Mouse (Mus musculus): ENCODE data around the gene Arcn1.
A peak's percentile ranks its signal among the peaks of the same experiment; 100 is the strongest.

The Arcn1 gene

GRCm38 (mm10) chr9:44719632-44720357 is 47.9 kb downstream of the Arcn1 start:
- DNase-seq (ENCODE audit: low spot score in 2 of 2), result no peak

DNA sequence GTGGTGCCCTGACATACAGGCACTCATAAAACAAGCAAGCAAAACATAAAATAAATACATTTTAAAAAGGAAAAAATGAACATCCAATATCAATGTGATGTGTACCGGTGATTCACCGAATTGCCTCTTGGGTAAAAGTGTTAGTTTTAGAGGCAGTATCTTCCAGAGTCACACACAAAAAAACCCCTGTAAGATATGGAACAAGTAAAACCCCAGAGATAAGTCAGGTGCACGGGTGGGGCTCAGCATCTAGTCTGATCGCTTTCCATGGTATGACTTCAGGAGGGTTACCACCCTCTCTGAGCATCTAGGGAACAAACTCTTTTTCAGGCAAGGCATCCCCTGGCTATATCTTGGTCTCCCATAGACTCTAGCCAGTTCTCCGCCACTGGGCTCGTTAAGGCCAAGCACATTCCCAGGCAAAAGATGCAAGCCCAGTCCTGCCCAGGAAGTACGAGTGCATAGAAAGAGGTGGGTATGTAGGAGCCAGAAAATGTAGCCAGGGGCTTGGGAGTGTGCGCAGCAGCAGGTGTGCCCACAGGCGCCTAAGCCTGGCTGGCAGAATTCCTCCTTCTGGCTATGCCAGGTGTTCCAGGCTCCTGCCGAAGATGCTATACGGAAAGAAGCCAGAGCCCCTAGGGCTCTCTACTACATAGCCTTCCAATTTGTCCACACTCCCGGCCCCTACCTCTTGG is 48.6 kb downstream of the Arcn1 start:
- DNase-seq (ENCODE audit: low spot score in 2 of 2), result peak in 1 of 2 experiments; percentile 44

GRCm38 (mm10) chr9:44717822-44718242 is 49.8 kb downstream of the Arcn1 start:
- DNase-seq (ENCODE audit: low spot score in 2 of 2), result peak in 1 of 2 experiments; percentile 77

GRCm38 (mm10) chr9:44716997-44717821 is 50.4 kb downstream of the Arcn1 start:
- no peak for DNase-seq (ENCODE audit: low spot score in 2 of 2)

- no peak for DNase-seq (ENCODE audit: low spot score in 2 of 2)
Observed at GRCm38 (mm10) chr9:44715705-44716362, 51.8 kb downstream of the Arcn1 start.

DNA sequence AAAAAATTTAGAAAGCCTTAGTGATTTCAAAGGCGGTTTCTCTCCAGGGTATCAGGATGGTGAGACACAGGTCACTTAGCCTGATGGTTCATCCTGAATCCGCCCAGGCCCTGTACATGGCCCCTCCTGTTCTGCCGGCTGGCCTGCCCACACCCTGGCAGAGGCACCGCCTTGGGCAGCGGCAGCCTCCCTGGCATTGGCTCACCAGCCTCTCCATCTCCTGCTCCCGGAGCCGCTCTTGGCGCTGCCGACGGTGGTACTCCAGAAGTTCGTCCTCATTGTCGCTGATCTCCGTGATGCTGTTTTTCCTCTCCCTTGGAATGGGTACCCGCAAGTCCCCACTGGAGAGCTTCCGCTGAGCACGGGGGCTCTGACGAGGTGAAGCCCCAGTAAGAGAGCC is 52.5 kb downstream of the Arcn1 start:
- no peak for DNase-seq (ENCODE audit: low spot score in 2 of 2)

GRCm38 (mm10) chr9:44713574-44713973 is 54.1 kb downstream of the Arcn1 start:
- no peak for DNase-seq (ENCODE audit: low spot score in 2 of 2)

GRCm38 (mm10) chr9:44713080-44713479 is 54.6 kb downstream of the Arcn1 start:
- DNase-seq (ENCODE audit: low spot score in 2 of 2), result no peak

- no peak for DNase-seq (ENCODE audit: low spot score in 2 of 2)
Observed at GRCm38 (mm10) chr9:44711602-44712001, 56.0 kb downstream of the Arcn1 start.

GRCm38 (mm10) chr9:44710213-44710612 is 57.4 kb downstream of the Arcn1 start:
- no peak for DNase-seq (ENCODE audit: low spot score in 2 of 2)

DNA sequence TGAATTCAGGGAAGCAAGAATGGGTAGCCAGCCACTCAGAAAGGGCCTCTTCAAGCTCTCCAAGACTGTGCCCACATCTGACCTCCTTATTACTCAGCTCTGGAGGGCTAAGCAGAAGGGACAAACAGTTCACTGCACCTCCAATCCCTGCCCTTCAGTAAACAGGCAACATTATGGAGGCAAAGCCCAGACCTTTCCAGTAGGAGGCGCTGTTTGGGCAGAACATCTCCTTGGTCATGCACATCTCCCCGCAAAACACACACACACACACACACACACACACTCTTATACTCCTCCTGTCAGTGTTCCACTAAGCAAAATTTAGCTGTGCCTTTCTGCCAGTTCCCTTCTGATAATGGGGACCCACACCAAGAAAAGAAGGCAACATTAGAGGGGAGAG is 58.0 kb downstream of the Arcn1 start:
- DNase-seq (ENCODE audit: low spot score in 2 of 2), result peak in 1 of 2 experiments; percentile 56

- no peak for DNase-seq (ENCODE audit: low spot score in 2 of 2)
Observed at GRCm38 (mm10) chr9:44708925-44709324, 58.7 kb downstream of the Arcn1 start.

DNA sequence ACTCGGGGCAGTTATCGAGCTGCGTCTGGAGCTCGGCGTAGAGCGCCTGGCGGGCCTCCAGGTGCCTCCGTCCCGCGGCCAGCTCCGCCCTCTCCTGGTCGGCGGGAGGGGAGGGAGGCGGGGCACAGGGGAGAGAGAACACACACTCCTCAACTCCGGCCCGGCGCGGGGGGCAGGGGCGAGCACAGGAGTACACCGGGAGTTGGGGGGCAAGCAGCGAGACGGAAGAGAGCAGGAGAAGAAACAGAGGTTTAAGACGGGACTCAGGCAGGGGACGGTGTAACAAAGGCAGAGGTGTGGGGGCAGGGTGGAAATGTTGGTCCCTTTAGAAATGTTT is 59.2 kb downstream of the Arcn1 start:
- peak in 1 of 2 experiments; percentile 72 for DNase-seq (ENCODE audit: low spot score in 2 of 2)

- DNase-seq (ENCODE audit: low spot score in 2 of 2), result no peak
Observed at GRCm38 (mm10) chr9:44707749-44708428, 59.8 kb downstream of the Arcn1 start.

- no peak for DNase-seq (ENCODE audit: low spot score in 2 of 2)
Observed at GRCm38 (mm10) chr9:44699730-44700129, 67.9 kb downstream of the Arcn1 start.

DNA sequence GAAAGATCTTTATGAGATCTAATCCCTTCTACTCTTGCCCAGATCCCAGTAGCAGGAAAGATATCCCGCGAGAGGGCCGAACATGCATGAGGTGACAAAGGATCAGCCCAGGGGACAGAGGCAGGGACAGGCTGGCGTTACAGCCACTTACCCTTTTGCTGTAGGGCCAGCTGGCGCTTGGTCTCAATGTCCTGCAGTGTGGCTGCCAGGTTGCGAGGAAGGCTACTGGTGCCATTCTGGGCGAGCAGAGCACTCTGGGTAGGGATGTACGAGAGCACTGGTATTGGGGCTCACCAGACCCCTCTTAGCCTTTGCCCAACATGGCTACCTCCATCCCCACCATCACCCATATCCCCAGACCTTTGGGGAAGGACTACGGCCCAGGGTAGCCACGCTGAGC is 68.4 kb downstream of the Arcn1 start:
- DNase-seq (ENCODE audit: low spot score in 2 of 2), result no peak

GRCm38 (mm10) chr9:44697866-44698265 is 69.8 kb downstream of the Arcn1 start:
- DNase-seq (ENCODE audit: low spot score in 2 of 2), result no peak

GRCm38 (mm10) chr9:44693071-44693470 is 74.6 kb downstream of the Arcn1 start:
- DNase-seq (ENCODE audit: low spot score in 2 of 2), result no peak

DNA sequence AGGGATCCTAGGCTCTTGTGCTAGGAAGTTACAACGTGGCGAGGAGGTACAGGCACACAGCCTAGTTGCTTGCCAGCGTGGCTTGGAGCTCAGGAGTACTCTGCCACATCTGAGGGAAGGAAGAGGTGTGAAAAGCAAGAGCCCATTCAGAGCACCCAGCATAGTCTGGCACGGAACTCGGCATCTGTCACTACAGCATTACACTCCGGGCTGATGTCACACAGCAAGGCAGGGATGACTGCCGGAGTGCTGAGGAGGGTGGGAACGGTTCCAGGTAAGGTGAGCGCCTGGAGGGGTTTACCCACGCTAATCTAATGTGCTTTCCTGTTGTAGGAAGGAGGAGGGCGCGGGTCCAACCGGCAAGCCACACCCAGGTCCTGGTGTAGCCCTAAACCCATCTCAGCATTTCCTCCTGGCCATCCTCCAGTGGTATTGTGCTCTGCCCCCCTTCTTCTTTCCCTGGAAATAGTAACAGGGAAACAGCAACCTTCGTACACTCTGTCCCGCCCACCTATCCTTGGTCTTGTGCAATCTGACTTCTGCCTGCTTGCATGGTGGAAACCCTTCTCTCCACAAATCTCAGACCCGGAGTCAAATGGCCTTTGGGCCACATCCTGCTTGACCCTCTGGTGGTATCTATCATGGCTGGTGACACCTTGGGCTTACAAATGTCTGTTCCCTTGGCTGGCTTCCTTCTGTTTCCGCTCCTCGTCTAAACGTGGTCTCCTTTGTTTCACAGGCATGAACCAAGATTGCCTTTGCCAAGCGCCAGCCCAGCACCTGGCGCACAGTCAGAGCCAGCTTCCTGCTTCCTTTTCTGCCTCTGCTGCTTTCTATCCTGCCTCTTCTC is 75.7 kb downstream of the Arcn1 start:
- DNase-seq (ENCODE audit: low spot score in 2 of 2), result peak in 1 of 2 experiments; percentile 61
